Mouse (Mus musculus): ENCODE measurements around the gene Agtpbp1. TPM values are rescaled to one million over a fixed set of nuclear protein-coding genes. Genes with fewer than 3 reads are reported as not detected.

Agtpbp1 gene
- polyA plus RNA-seq, 1 experiment from 2014 or later, result 33.5 TPM

GRCm38 (mm10) chr13:59535746-59536145 lies 49.3 kb downstream of the Agtpbp1 start:
- Histone ChIP-seq H3K9ac (ENCODE audit: low read length) (no peak overlapping the region), H3K4me1 (ENCODE audit: control insufficient read depth, insufficient read depth, low read length) (no peaks in the 10 kb centered on the region), H3K27me3 (ENCODE audit: control insufficient read depth, insufficient read depth, low read length) (no peaks in the 10 kb centered on the region), H3K4me2 (ENCODE audit: low read depth) (no peak overlapping the region), H3K4me3 (ENCODE audit: low read depth, low read length) (no peak overlapping the region), H3K27ac (ENCODE audit: low read depth, low read length) (no peak overlapping the region), H3K9me3 (ENCODE audit: control insufficient read depth, low read length) (no peaks in the 10 kb centered on the region), H3K36me3 (ENCODE audit: control insufficient read depth, insufficient read depth, low read length) (no peaks in the 10 kb centered on the region)
- DNase-seq (ENCODE audit: low spot score) (no peak), ATAC-seq (ENCODE audit: insufficient read depth, low FRiP score, low TSS enrichment) (no peak)
- 89% methylated on average over 6 of the region's 6 CpGs for WGBS

- Histone ChIP-seq H3K27me3 (ENCODE audit: control insufficient read depth, insufficient read depth, low read length) (no peaks in the 10 kb centered on the region), H3K4me1 (ENCODE audit: control insufficient read depth, insufficient read depth, low read length) (no peaks in the 10 kb centered on the region), H3K4me2 (ENCODE audit: low read depth) (no peak overlapping the region), H3K4me3 (ENCODE audit: low read depth, low read length) (no peak overlapping the region), H3K27ac (ENCODE audit: low read depth, low read length) (no peak overlapping the region), H3K9me3 (ENCODE audit: control insufficient read depth, low read length) (no peaks in the 10 kb centered on the region), H3K36me3 (ENCODE audit: control insufficient read depth, insufficient read depth, low read length) (no peaks in the 10 kb centered on the region), H3K9ac (ENCODE audit: low read length) (no peak overlapping the region)
- ATAC-seq (ENCODE audit: insufficient read depth, low FRiP score, low TSS enrichment) (no peak), DNase-seq (ENCODE audit: low spot score) (no peak)
- 87% methylated on average over 4 of the region's 4 CpGs for WGBS
Measured at GRCm38 (mm10) chr13:59534301-59534700, 50.7 kb downstream of the Agtpbp1 start.

- H3K27me3 ChIP-seq (ENCODE audit: control insufficient read depth, insufficient read depth, low read length), result no peaks in the 10 kb centered on the region
- no peak for DNase-seq (ENCODE audit: low spot score)
- H3K9me3 ChIP-seq (ENCODE audit: control insufficient read depth, low read length), result no peaks in the 10 kb centered on the region
- no peak overlapping the region for H3K9ac ChIP-seq (ENCODE audit: low read length)
- no peaks in the 10 kb centered on the region for H3K4me1 ChIP-seq (ENCODE audit: control insufficient read depth, insufficient read depth, low read length)
- ATAC-seq (ENCODE audit: insufficient read depth, low FRiP score, low TSS enrichment), result no peak
- H3K4me2 ChIP-seq (ENCODE audit: low read depth), result no peak overlapping the region
- no peak overlapping the region for H3K4me3 ChIP-seq (ENCODE audit: low read depth, low read length)
- 90% methylated on average over 6 of the region's 6 CpGs for WGBS
- no peak overlapping the region for H3K27ac ChIP-seq (ENCODE audit: low read depth, low read length)
- no peaks in the 10 kb centered on the region for H3K36me3 ChIP-seq (ENCODE audit: control insufficient read depth, insufficient read depth, low read length)
Measured at GRCm38 (mm10) chr13:59533331-59533730, 51.7 kb downstream of the Agtpbp1 start.

GRCm38 (mm10) chr13:59531203-59531602 lies 53.8 kb downstream of the Agtpbp1 start:
- no peak for ATAC-seq (ENCODE audit: insufficient read depth, low FRiP score, low TSS enrichment)
- Histone ChIP-seq H3K9me3 (ENCODE audit: control insufficient read depth, low read length) (no peaks in the 10 kb centered on the region), H3K27me3 (ENCODE audit: control insufficient read depth, insufficient read depth, low read length) (no peaks in the 10 kb centered on the region), H3K4me2 (ENCODE audit: low read depth) (no peak overlapping the region), H3K4me1 (ENCODE audit: control insufficient read depth, insufficient read depth, low read length) (no peaks in the 10 kb centered on the region), H3K36me3 (ENCODE audit: control insufficient read depth, insufficient read depth, low read length) (no peaks in the 10 kb centered on the region), H3K4me3 (ENCODE audit: low read depth, low read length) (no peak overlapping the region), H3K9ac (ENCODE audit: low read length) (no peak overlapping the region), H3K27ac (ENCODE audit: low read depth, low read length) (no peak overlapping the region)
- 59% methylated on average over 2 of the region's 2 CpGs for WGBS
- peak; percentile 38 for DNase-seq (ENCODE audit: low spot score)

- DNase-seq (ENCODE audit: low spot score) (no peak), ATAC-seq (ENCODE audit: insufficient read depth, low FRiP score, low TSS enrichment) (no peak)
- Histone ChIP-seq H3K9me3 (ENCODE audit: control insufficient read depth, low read length) (no peaks in the 10 kb centered on the region), H3K27me3 (ENCODE audit: control insufficient read depth, insufficient read depth, low read length) (no peaks in the 10 kb centered on the region), H3K9ac (ENCODE audit: low read length) (no peak overlapping the region), H3K4me1 (ENCODE audit: control insufficient read depth, insufficient read depth, low read length) (no peaks in the 10 kb centered on the region), H3K27ac (ENCODE audit: low read depth, low read length) (no peak overlapping the region), H3K4me3 (ENCODE audit: low read depth, low read length) (no peak overlapping the region), H3K4me2 (ENCODE audit: low read depth) (no peak overlapping the region), H3K36me3 (ENCODE audit: control insufficient read depth, insufficient read depth, low read length) (no peaks in the 10 kb centered on the region)
- 93% methylated on average over 8 of the region's 8 CpGs for WGBS
Measured at GRCm38 (mm10) chr13:59530491-59530890, 54.5 kb downstream of the Agtpbp1 start.

- no peaks in the 10 kb centered on the region for H3K36me3 ChIP-seq (ENCODE audit: control insufficient read depth, insufficient read depth, low read length)
- H3K4me2 ChIP-seq (ENCODE audit: low read depth), result no peak overlapping the region
- no peaks in the 10 kb centered on the region for H3K9me3 ChIP-seq (ENCODE audit: control insufficient read depth, low read length)
- no peak overlapping the region for H3K27ac ChIP-seq (ENCODE audit: low read depth, low read length)
- DNase-seq (ENCODE audit: low spot score), result no peak
- 71% methylated on average over 11 of the region's 11 CpGs for WGBS
- H3K27me3 ChIP-seq (ENCODE audit: control insufficient read depth, insufficient read depth, low read length), result no peaks in the 10 kb centered on the region
- no peak overlapping the region for H3K4me3 ChIP-seq (ENCODE audit: low read depth, low read length)
- no peak overlapping the region for H3K9ac ChIP-seq (ENCODE audit: low read length)
- H3K4me1 ChIP-seq (ENCODE audit: control insufficient read depth, insufficient read depth, low read length), result no peaks in the 10 kb centered on the region
- ATAC-seq (ENCODE audit: insufficient read depth, low FRiP score, low TSS enrichment), result no peak
Measured at GRCm38 (mm10) chr13:59521271-59522064, 63.6 kb downstream of the Agtpbp1 start.

GRCm38 (mm10) chr13:59520834-59521233 lies 64.2 kb downstream of the Agtpbp1 start:
- H3K4me2 ChIP-seq (ENCODE audit: low read depth), result no peak overlapping the region
- ATAC-seq (ENCODE audit: insufficient read depth, low FRiP score, low TSS enrichment) (no peak), DNase-seq (ENCODE audit: low spot score) (no peak)
- H3K4me1 ChIP-seq (ENCODE audit: control insufficient read depth, insufficient read depth, low read length), result no peaks in the 10 kb centered on the region
- H3K27me3 ChIP-seq (ENCODE audit: control insufficient read depth, insufficient read depth, low read length), result no peaks in the 10 kb centered on the region
- H3K27ac ChIP-seq (ENCODE audit: low read depth, low read length), result no peak overlapping the region
- no peaks in the 10 kb centered on the region for H3K36me3 ChIP-seq (ENCODE audit: control insufficient read depth, insufficient read depth, low read length)
- no peak overlapping the region for H3K9ac ChIP-seq (ENCODE audit: low read length)
- no peaks in the 10 kb centered on the region for H3K9me3 ChIP-seq (ENCODE audit: control insufficient read depth, low read length)
- WGBS, result 94% methylated on average over 2 of the region's 2 CpGs
- H3K4me3 ChIP-seq (ENCODE audit: low read depth, low read length), result no peak overlapping the region

- Histone ChIP-seq H3K27me3 (ENCODE audit: control insufficient read depth, insufficient read depth, low read length) (no peaks in the 10 kb centered on the region), H3K4me3 (ENCODE audit: low read depth, low read length) (no peak overlapping the region), H3K9ac (ENCODE audit: low read length) (no peak overlapping the region), H3K27ac (ENCODE audit: low read depth, low read length) (no peak overlapping the region), H3K4me1 (ENCODE audit: control insufficient read depth, insufficient read depth, low read length) (no peaks in the 10 kb centered on the region), H3K9me3 (ENCODE audit: control insufficient read depth, low read length) (no peaks in the 10 kb centered on the region), H3K4me2 (ENCODE audit: low read depth) (no peak overlapping the region), H3K36me3 (ENCODE audit: control insufficient read depth, insufficient read depth, low read length) (no peaks in the 10 kb centered on the region)
- no peak for ATAC-seq (ENCODE audit: insufficient read depth, low FRiP score, low TSS enrichment)
- WGBS, result 95% methylated on average over 6 of the region's 6 CpGs
- DNase-seq (ENCODE audit: low spot score), result no peak
Measured at GRCm38 (mm10) chr13:59519479-59519878, 65.5 kb downstream of the Agtpbp1 start.

GRCm38 (mm10) chr13:59518016-59518415 lies 67.0 kb downstream of the Agtpbp1 start:
- WGBS, result 61% methylated on average over 4 of the region's 4 CpGs
- ATAC-seq (ENCODE audit: insufficient read depth, low FRiP score, low TSS enrichment) (no peak), DNase-seq (ENCODE audit: low spot score) (no peak)
- H3K9me3 ChIP-seq (ENCODE audit: control insufficient read depth, low read length), result no peaks in the 10 kb centered on the region
- no peaks in the 10 kb centered on the region; the same call in 1 of the 2 replicates for H3K36me3 ChIP-seq (ENCODE audit: control insufficient read depth, insufficient read depth, low read length)
- no peak overlapping the region for H3K9ac ChIP-seq (ENCODE audit: low read length)
- H3K4me3 ChIP-seq (ENCODE audit: low read depth, low read length), result no peak overlapping the region
- no peak overlapping the region for H3K4me2 ChIP-seq (ENCODE audit: low read depth)
- no peaks in the 10 kb centered on the region for H3K4me1 ChIP-seq (ENCODE audit: control insufficient read depth, insufficient read depth, low read length)
- H3K27me3 ChIP-seq (ENCODE audit: control insufficient read depth, insufficient read depth, low read length), result no peaks in the 10 kb centered on the region
- no peak overlapping the region for H3K27ac ChIP-seq (ENCODE audit: low read depth, low read length)

Measured in neural tube, embryonic 11.5 days (tissue).